Mouse (Mus musculus): ENCODE data around the gene Ptpru. TPM values are rescaled to one million over a fixed set of nuclear protein-coding genes. Genes with fewer than 3 reads are reported as not detected.

Gene Ptpru
- total and polyA plus RNA-seq, 3 experiments, result 0.38 TPM; not detected in 2

- TF ChIP-seq E2F4 (IDR thresholded peaks at IDR 0.05; ENCODE audit: insufficient replicate concordance, low read depth, low read length), result no peak
Measured at GRCm38 (mm10) chr4:131798968-131799367, 39.1 kb downstream of the Ptpru start (continued).

- dilution Hi-C loops (cut with MboI; ENCODE audit: extremely low pct_ligation_motif_present, extremely low pct_unique_long_range_greater_than_20kb, low sequenced_read_pairs), result no loop called here
- Histone ChIP-seq H3K4me3 (replicated peaks in 1 of 3; ENCODE audit: low read depth in 2 of 3, low read length in 2 of 3, poor library complexity in 1 of 3) (no peak overlapping the region), H3K27me3 (replicated peaks) (peaks cover 95% of the 10 kb centered on the region), H3K79me2 (replicated peaks; ENCODE audit: control insufficient read depth, extremely low read depth, insufficient read depth, poor library complexity, severe bottlenecking) (no peaks in the 10 kb centered on the region), H3K4me2 (ENCODE audit: insufficient read depth, low read depth, poor library complexity, severe bottlenecking) (peak overlapping the region; percentile 1; the same call in 1 of the 2 replicates), H3K27ac (ENCODE audit: insufficient read depth, low read depth) (no peak overlapping the region), H3K9ac (ENCODE audit: insufficient read depth, low read depth) (no peak overlapping the region), H3K36me3 (replicated peaks in 1 of 2; ENCODE audit: control insufficient read depth in 1 of 2, insufficient read depth in 1 of 2, low read length in 1 of 2) (no peaks in the 10 kb centered on the region), H3K4me1 (ENCODE audit: control insufficient read depth in 1 of 2, insufficient read depth in 2 of 2) (peaks cover 0 to 8% of the 10 kb centered on the region in 2 experiments; a peak in 2 of 4 replicates), H3K9me3 (replicated peaks; ENCODE audit: low read length) (peaks cover 4% of the 10 kb centered on the region)
- DNase-seq (ENCODE audit: extremely low read depth), result no peak
- TF ChIP-seq NRF1 (IDR thresholded peaks at IDR 0.05; ENCODE audit: low read depth, low read length), result peak; percentile 82
- no peak for TF ChIP-seq MAX (IDR thresholded peaks at IDR 0.05; ENCODE audit: low read length)
- in situ Hi-C loops (cut with MboI; ENCODE audit: low pct_ligation_motif_present, low pct_unique_long_range_greater_than_20kb, low sequenced_read_pairs), result no loop called here
Measured at GRCm38 (mm10) chr4:131797920-131798319, 40.2 kb downstream of the Ptpru start.

GRCm38 (mm10) chr4:131797483-131797882 is 40.6 kb downstream of the Ptpru start:
- DNase-seq (ENCODE audit: extremely low read depth), result no peak
- dilution Hi-C loops (cut with MboI; ENCODE audit: extremely low pct_ligation_motif_present, extremely low pct_unique_long_range_greater_than_20kb, low sequenced_read_pairs), result no loop called here

GRCm38 (mm10) chr4:131796312-131797080 is 41.6 kb downstream of the Ptpru start:
- Histone ChIP-seq H3K9ac (ENCODE audit: insufficient read depth, low read depth) (no peak overlapping the region), H3K27me3 (replicated peaks) (peaks cover 90% of the 10 kb centered on the region), H3K4me2 (ENCODE audit: insufficient read depth, low read depth, poor library complexity, severe bottlenecking) (no peak overlapping the region), H3K27ac (ENCODE audit: insufficient read depth, low read depth) (no peak overlapping the region), H3K4me3 (replicated peaks in 1 of 3; ENCODE audit: low read depth in 2 of 3, low read length in 2 of 3, poor library complexity in 1 of 3) (no peak overlapping the region), H3K4me1 (ENCODE audit: control insufficient read depth in 1 of 2, insufficient read depth in 2 of 2) (peaks cover 0 to 8% of the 10 kb centered on the region in 2 experiments; a peak in 2 of 4 replicates), H3K9me3 (replicated peaks; ENCODE audit: low read length) (peaks cover 2% of the 10 kb centered on the region), H3K79me2 (replicated peaks; ENCODE audit: control insufficient read depth, extremely low read depth, insufficient read depth, poor library complexity, severe bottlenecking) (no peaks in the 10 kb centered on the region), H3K36me3 (replicated peaks in 1 of 2; ENCODE audit: control insufficient read depth in 1 of 2, insufficient read depth in 1 of 2, low read length in 1 of 2) (no peaks in the 10 kb centered on the region)
- dilution Hi-C loops (cut with MboI; ENCODE audit: extremely low pct_ligation_motif_present, extremely low pct_unique_long_range_greater_than_20kb, low sequenced_read_pairs), result no loop called here
- TF ChIP-seq SIN3A (IDR thresholded peaks at IDR 0.05; ENCODE audit: low read length) (no peak), ELF1 (IDR thresholded peaks at IDR 0.05; ENCODE audit: low read depth, low read length) (no peak), MAX (IDR thresholded peaks at IDR 0.05; ENCODE audit: low read length) (no peak), MAZ (IDR thresholded peaks at IDR 0.05; ENCODE audit: low read depth, low read length) (no peak), E2F4 (IDR thresholded peaks at IDR 0.05; ENCODE audit: insufficient replicate concordance, low read depth, low read length) (no peak), POLR2AphosphoS2 (IDR thresholded peaks at IDR 0.05; ENCODE audit: low read depth, low read length) (no peak), EP300 (IDR thresholded peaks at IDR 0.05; ENCODE audit: low read length) (no peak), ZNF384 (IDR thresholded peaks at IDR 0.05; ENCODE audit: low read depth, low read length) (no peak), MYC (IDR thresholded peaks at IDR 0.05; ENCODE audit: low read depth, low read length) (no peak), ZKSCAN1 (IDR thresholded peaks at IDR 0.05; ENCODE audit: borderline replicate concordance, low read depth, low read length) (no peak), MAFK (IDR thresholded peaks at IDR 0.05; ENCODE audit: insufficient replicate concordance, low read length) (no peak)
- in situ Hi-C loops (cut with MboI; ENCODE audit: low pct_ligation_motif_present, low pct_unique_long_range_greater_than_20kb, low sequenced_read_pairs), result no loop called here
- no peak for DNase-seq (ENCODE audit: extremely low read depth)

More at GRCm38 (mm10) chr4:131797483-131797882, 40.6 kb downstream of the Ptpru start:
- Histone ChIP-seq H3K9ac (ENCODE audit: insufficient read depth, low read depth) (no peak overlapping the region), H3K4me1 (ENCODE audit: control insufficient read depth in 1 of 2, insufficient read depth in 2 of 2) (peaks cover 0 to 8% of the 10 kb centered on the region in 2 experiments; a peak in 2 of 4 replicates), H3K4me3 (replicated peaks in 1 of 3; ENCODE audit: low read depth in 2 of 3, low read length in 2 of 3, poor library complexity in 1 of 3) (no peak overlapping the region), H3K9me3 (replicated peaks; ENCODE audit: low read length) (peaks cover 4% of the 10 kb centered on the region), H3K36me3 (replicated peaks in 1 of 2; ENCODE audit: control insufficient read depth in 1 of 2, insufficient read depth in 1 of 2, low read length in 1 of 2) (no peaks in the 10 kb centered on the region), H3K4me2 (ENCODE audit: insufficient read depth, low read depth, poor library complexity, severe bottlenecking) (no peak overlapping the region), H3K27ac (ENCODE audit: insufficient read depth, low read depth) (no peak overlapping the region), H3K27me3 (replicated peaks) (peaks cover 95% of the 10 kb centered on the region), H3K79me2 (replicated peaks; ENCODE audit: control insufficient read depth, extremely low read depth, insufficient read depth, poor library complexity, severe bottlenecking) (no peaks in the 10 kb centered on the region)
- in situ Hi-C loops (cut with MboI; ENCODE audit: low pct_ligation_motif_present, low pct_unique_long_range_greater_than_20kb, low sequenced_read_pairs), result no loop called here
- no peak for TF ChIP-seq JUN (IDR thresholded peaks at IDR 0.05; ENCODE audit: insufficient read depth, low read depth, low read length)
- TF ChIP-seq NELFE (IDR thresholded peaks at IDR 0.05; ENCODE audit: low read depth, low read length), result no peak
- TF ChIP-seq EP300 (IDR thresholded peaks at IDR 0.05; ENCODE audit: low read length), result no peak
- TF ChIP-seq ELF1 (IDR thresholded peaks at IDR 0.05; ENCODE audit: low read depth, low read length), result no peak
- no peak for TF ChIP-seq USF1 (IDR thresholded peaks at IDR 0.05; ENCODE audit: low read depth, low read length)
- TF ChIP-seq MAFK (IDR thresholded peaks at IDR 0.05; ENCODE audit: insufficient replicate concordance, low read length), result no peak
- TF ChIP-seq JUND (conservative IDR thresholded peaks at IDR 0.05; ENCODE audit: low read depth, low read length), result no peak
- no peak for TF ChIP-seq MYC (IDR thresholded peaks at IDR 0.05; ENCODE audit: low read depth, low read length)
- TF ChIP-seq MAX (IDR thresholded peaks at IDR 0.05; ENCODE audit: low read length), result no peak
- no peak for TF ChIP-seq CHD1 (IDR thresholded peaks at IDR 0.05; ENCODE audit: low read depth, low read length)
- TF ChIP-seq MEF2A (IDR thresholded peaks at IDR 0.05; ENCODE audit: borderline replicate concordance, low read depth, low read length), result no peak
